Mouse (Mus musculus) embryonic facial prominence, embryonic 13.5 days (tissue): ENCODE measurements around the gene Gpkow. TPM values are rescaled to one million over a fixed set of nuclear protein-coding genes. Genes with fewer than 3 reads are reported as not detected.

Source experiments
- ATAC-seq: fragments of 200-750 bp; cut with Nextera tagmentation; 2 replicates; pipeline ENCODE4 v1.8.0; 2017; ENCODE audit warnings: low read depth; ENCODE audit not compliant: insufficient number of reproducible peaks, insufficient read depth, low FRiP score, low TSS enrichment
- H3K27ac ChIP-seq: fragments of 300-500 bp; sonication (generic); 2 replicates; pipeline ENCODE4 v1.5.1; 2015; ENCODE audit warnings: moderate library complexity, mild to moderate bottlenecking, inconsistent platforms
- H3K27me3 ChIP-seq: fragments of 300-500 bp; sonication (generic); 2 replicates; pipeline ENCODE4 v1.6.1; 2015; ENCODE audit warnings: mild to moderate bottlenecking, inconsistent platforms
- H3K36me3 ChIP-seq: fragments of 300-500 bp; sonication (generic); 2 replicates; pipeline ENCODE4 v1.6.1; 2015; ENCODE audit warnings: mild to moderate bottlenecking, inconsistent platforms
- H3K4me1 ChIP-seq: fragments of 300-500 bp; sonication (generic); 2 replicates; pipeline ENCODE4 v1.6.1; 2015; ENCODE audit warnings: inconsistent platforms
- H3K4me2 ChIP-seq: fragments of 300-500 bp; sonication (generic); 2 replicates; pipeline ENCODE4 v1.6.1; 2015; ENCODE audit warnings: moderate library complexity, mild to moderate bottlenecking, inconsistent platforms
- H3K4me3 ChIP-seq: fragments of 300-500 bp; sonication (generic); 2 replicates; pipeline ENCODE4 v1.5.1; 2015; ENCODE audit warnings: mild to moderate bottlenecking, inconsistent platforms
- H3K9ac ChIP-seq: fragments of 300-500 bp; sonication (generic); 2 replicates; pipeline ENCODE4 v1.6.1; 2015; ENCODE audit warnings: mild to moderate bottlenecking, inconsistent platforms
- H3K9me3 ChIP-seq: fragments of 300-500 bp; sonication (generic); 2 replicates; pipeline ENCODE4 v1.6.1; 2016; ENCODE audit warnings: inconsistent platforms
- WGBS: fragments of 180-500 bp; shearing (Covaris S2); methylation state at CpG from one replicate; pipeline ENCODE4 v1.1.7; 2015; ENCODE audit warnings: mixed read lengths; 5-methylcytosine and 5-hydroxymethylcytosine counted together
- polyA plus RNA-seq: library from polyadenylated mRNA; unstranded; fragments of >200 nt; fragmentation: Nextera tagmentation; extraction: Ambion mirVana; gene quantifications from 2 replicates; pipeline ENCODE4 v1.2.1, GENCODE M21; 2015

Gene Gpkow
- polyA plus RNA-seq, 1 experiment from 2014 or later, result 37.2 TPM

DNA sequence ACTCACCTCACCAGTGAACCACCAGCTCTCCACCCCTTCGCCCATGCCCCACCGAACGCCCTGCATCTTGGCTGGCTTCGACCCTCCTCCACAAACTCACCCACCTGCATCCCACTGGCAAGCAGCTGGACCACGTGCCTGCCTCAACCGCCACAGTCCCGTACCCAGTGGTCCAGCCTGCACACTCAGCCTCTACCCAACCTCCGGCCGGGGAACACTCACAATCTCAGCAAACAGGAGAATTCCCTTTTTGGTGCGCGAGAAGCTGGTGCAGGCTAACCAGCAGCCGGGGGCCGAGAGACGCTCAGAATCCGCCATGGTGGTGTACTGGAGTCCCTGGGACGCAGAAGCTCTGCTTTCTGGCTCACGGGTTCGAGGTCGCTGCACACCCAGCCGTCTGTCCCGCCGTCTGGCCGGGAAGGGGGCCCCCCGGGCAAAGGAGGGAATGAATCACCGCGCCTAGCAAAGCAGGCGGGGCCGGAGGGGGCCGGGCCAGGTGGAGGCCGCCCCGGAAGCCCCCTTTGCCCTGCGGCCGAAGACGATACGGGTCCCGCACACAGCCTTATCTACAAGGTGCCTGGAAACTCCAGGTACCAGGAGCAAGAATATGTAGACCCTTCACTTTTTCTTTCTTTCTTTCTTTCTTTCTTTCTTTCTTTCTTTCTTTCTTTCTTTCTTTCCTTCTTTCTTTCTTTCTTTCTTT lies 25.9 kb upstream of the Gpkow start, which contains the start of gene Plp2:
Plp2 (minus strand) TSS at position 470 of the 703 bp plus-strand sequence.
- no peaks in the 10 kb centered on the region for H3K27me3 ChIP-seq
- peak within 1 kb of the TSS; percentile 57 for H3K4me2 ChIP-seq
- 24% methylated on average over 36 of the region's 36 CpGs for WGBS
- H3K9ac ChIP-seq, result peak within 1 kb of the TSS; percentile 67
- peak within 1 kb of the TSS; percentile 49 for H3K4me3 ChIP-seq
- peaks cover 12% of the 10 kb centered on the region; the same call in 1 of the 2 replicates for H3K36me3 ChIP-seq
- ATAC-seq, result 0 out of 2 replicates have a peak, but pooled peaks have one; percentile 7
- no peaks in the 10 kb centered on the region for H3K4me1 ChIP-seq
- H3K27ac ChIP-seq, result peak within 1 kb of the TSS; percentile 80
- H3K9me3 ChIP-seq, result no peaks in the 10 kb centered on the region

DNA sequence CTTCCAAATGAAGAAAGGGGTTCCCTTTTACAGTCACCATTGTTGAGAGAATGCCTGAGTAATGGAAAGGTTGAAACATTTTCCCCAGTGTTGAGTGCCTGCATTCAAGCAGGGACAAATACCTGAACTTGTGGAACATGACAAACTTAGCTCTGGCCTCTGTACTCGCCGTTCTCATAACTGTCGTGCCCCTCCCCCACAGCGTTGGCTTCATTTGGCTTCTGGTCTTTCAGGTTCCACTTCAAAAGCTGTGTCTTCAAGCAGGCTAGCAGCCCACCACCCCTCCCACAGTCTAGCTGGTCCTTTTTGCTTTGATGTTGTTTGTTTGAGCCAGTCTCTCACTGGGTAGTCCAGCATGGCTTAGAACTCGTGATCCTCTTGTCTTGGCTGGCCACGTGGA lies 24.2 kb upstream of the Gpkow start:
- no peak overlapping the region for H3K4me2 ChIP-seq
- no peaks in the 10 kb centered on the region for H3K4me1 ChIP-seq
- WGBS, result 55% methylated on average over 6 of the region's 6 CpGs
- H3K9me3 ChIP-seq, result no peaks in the 10 kb centered on the region
- no peaks in the 10 kb centered on the region for H3K27me3 ChIP-seq
- H3K27ac ChIP-seq, result no peak overlapping the region
- H3K4me3 ChIP-seq, result no peak overlapping the region
- H3K36me3 ChIP-seq, result no peaks in the 10 kb centered on the region
- H3K9ac ChIP-seq, result no peak overlapping the region
- ATAC-seq, result no peak

DNA sequence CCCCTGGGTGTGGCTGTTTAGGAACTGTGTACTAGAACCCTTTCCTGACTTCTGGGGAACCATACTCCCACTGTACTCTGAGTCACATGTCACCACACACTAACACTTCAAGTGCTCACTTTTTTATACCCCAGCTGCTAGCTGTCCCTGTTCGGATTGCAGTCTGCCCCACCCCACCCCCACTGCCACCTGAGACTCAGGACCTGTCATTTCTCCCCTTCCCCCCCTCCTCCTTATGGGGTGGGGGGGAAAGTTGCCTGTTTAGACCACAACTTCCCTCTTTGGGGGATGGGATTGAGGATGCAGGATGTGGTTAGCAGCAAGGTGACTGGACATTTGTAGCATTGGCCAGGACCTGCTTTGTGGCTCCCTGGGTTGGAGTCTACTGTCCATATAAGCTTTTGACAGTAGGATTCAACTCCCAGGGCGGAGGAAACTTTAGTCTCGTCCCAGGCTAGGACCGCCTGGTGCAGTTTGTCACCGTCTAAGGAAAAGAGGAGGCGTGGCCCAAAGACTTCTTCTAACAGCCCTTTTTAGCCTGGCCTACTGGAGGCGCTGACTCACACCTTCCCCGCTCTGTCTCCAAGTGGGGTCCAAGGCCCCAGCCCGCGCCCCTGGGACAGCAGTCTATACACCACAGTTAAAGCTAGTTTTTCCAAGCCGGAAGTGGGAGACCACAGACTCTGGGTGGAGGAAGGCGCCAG lies 23.2 kb upstream of the Gpkow start:
- peak; percentile 43; the same call in 1 of the 2 replicates for ATAC-seq
- Histone ChIP-seq H3K4me2 (peak overlapping the region; percentile 56), H3K9me3 (no peaks in the 10 kb centered on the region), H3K36me3 (no peaks in the 10 kb centered on the region), H3K9ac (no peak overlapping the region), H3K4me1 (no peaks in the 10 kb centered on the region), H3K27me3 (no peaks in the 10 kb centered on the region), H3K4me3 (peak overlapping the region; percentile 31; the same call in 1 of the 2 replicates), H3K27ac (peak overlapping the region; percentile 81)
- 45% methylated on average over 12 of the region's 12 CpGs for WGBS

DNA sequence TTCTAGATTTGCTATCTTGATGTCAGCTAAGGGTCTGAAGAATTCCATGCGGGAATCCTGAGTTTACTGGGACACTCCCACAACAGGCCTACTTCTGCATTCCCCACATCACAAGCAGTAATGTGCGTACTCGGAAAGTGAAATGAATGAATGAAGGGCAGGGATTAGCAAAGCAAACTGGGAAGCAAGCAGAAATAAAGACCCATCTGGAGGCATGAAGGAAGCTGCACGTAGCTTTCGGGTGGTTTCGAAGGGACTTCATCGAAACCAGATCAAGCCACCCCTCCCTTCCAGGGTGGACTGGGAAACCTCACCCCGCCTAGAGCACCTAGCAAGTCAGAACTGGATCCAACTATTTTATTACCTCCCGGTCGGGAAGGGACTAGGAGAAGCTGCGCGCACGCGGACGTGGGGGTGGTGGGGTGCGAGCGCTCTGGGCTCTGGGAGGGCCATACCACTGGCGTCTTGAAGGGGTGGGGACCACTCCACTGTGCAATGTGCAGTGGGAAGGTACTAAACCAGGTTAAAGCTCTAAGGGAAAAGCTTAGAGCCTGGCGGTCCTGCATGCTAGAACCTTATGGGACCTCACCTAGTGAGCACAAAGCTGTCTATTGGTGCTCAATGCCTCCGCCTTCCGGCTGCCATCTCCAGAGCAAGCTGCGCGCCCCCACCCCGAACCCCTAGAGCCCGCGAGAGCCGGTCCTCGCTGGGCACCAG lies 22.5 kb upstream of the Gpkow start:
- Histone ChIP-seq H3K4me2 (peak overlapping the region; percentile 56), H3K9ac (peak overlapping the region; percentile 40; the same call in 1 of the 2 replicates), H3K4me1 (no peaks in the 10 kb centered on the region), H3K27ac (peak overlapping the region; percentile 81), H3K9me3 (no peaks in the 10 kb centered on the region), H3K27me3 (no peaks in the 10 kb centered on the region), H3K4me3 (peak overlapping the region; percentile 31), H3K36me3 (no peaks in the 10 kb centered on the region)
- WGBS, result 33% methylated on average over 28 of the region's 28 CpGs
- ATAC-seq, result no peak; the same call in 1 of the 2 replicates

DNA sequence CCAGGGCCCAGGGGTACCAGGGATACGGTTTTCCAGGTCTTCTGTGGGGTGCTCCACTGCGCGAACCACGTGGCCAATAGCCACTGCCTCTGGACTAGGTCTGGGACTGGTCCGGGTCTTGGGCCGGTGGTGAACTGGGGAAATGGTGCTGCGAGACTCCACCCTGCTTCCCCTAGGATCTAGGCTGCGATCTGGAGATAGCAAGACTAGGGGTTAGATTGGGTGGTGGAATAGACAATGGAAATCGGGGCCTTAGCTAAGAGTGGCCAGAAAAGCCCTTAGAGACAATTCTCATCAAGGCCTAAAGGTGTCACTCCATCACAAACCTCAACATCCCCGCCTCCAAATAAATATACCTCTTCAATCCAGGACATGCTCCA lies 21.9 kb upstream of the Gpkow start:
- peak overlapping the region; percentile 81 for H3K27ac ChIP-seq
- peak overlapping the region; percentile 56 for H3K4me2 ChIP-seq
- no peaks in the 10 kb centered on the region for H3K9me3 ChIP-seq
- no peaks in the 10 kb centered on the region for H3K36me3 ChIP-seq
- H3K4me3 ChIP-seq, result peak overlapping the region; percentile 31
- H3K27me3 ChIP-seq, result no peaks in the 10 kb centered on the region
- WGBS, result 39% methylated on average over 10 of the region's 10 CpGs
- no peak for ATAC-seq
- no peaks in the 10 kb centered on the region for H3K4me1 ChIP-seq
- peak overlapping the region; percentile 40; the same call in 1 of the 2 replicates for H3K9ac ChIP-seq

DNA sequence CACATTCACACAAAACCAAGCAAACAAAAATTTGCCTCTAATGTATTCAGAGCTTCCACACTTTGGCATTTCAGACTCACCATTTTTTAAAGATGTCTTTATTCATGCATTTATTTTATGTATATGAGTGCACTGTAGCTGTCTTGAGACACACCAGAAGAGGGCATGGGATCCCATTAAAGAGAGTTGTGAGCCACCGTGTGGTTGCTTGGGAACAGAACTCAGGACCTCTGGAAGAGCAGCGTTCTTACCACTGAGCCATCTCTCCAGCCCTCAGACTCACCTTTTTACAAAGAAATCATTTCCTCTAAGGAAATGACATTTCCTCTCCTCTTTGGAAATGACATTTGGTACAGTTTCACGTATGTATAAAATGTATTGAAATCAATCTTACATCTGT lies 17.9 kb upstream of the Gpkow start:
- Histone ChIP-seq H3K36me3 (no peaks in the 10 kb centered on the region), H3K9me3 (no peaks in the 10 kb centered on the region), H3K9ac (no peak overlapping the region), H3K4me2 (no peak overlapping the region; the same call in 1 of the 2 replicates), H3K4me1 (no peaks in the 10 kb centered on the region), H3K27me3 (no peaks in the 10 kb centered on the region), H3K4me3 (no peak overlapping the region), H3K27ac (no peak overlapping the region)
- 49% methylated on average over 3 of the region's 3 CpGs for WGBS
- ATAC-seq, result no peak

DNA sequence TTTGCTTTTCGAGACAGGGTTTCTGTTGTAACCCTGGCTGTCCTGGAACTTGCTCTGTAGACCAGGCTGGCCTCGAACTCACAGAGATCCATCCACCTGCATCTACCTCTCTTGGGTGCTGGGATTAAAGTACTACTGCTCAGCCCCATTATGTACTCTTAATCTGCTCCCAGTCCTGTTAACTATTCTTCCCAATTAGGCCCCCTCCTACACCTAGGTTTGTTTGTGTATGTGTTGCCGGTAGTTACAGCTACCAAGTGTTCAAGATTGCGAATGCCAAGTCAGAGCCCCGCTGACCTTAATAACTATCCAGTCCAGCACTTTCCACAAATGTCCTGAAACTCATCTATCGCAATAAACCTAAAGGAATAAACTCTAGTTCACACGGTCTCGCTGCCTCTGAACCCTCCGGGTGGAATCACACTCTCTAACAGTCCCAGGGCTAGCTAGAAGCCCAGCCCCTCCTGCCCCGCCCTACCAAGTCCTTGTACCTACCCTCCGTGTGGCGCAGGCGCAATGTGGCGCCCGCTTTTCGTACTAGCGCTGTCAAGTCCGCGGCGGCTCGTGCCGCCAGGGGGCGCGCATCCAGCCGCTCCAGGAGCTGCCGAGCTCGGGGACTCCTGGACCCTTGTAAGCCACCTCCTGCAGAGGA lies 17.4 kb upstream of the Gpkow start:
- peak; percentile 83 for ATAC-seq
- H3K27ac ChIP-seq, result no peak overlapping the region
- no peaks in the 10 kb centered on the region for H3K9me3 ChIP-seq
- H3K4me1 ChIP-seq, result no peaks in the 10 kb centered on the region
- H3K36me3 ChIP-seq, result no peaks in the 10 kb centered on the region
- WGBS, result 20% methylated on average over 27 of the region's 27 CpGs
- peak overlapping the region; percentile 54 for H3K4me2 ChIP-seq
- 0 out of 2 replicates have a peak overlapping the region, but pooled peaks have one; percentile 49 for H3K9ac ChIP-seq
- no peaks in the 10 kb centered on the region for H3K27me3 ChIP-seq
- peak overlapping the region; percentile 33 for H3K4me3 ChIP-seq

DNA sequence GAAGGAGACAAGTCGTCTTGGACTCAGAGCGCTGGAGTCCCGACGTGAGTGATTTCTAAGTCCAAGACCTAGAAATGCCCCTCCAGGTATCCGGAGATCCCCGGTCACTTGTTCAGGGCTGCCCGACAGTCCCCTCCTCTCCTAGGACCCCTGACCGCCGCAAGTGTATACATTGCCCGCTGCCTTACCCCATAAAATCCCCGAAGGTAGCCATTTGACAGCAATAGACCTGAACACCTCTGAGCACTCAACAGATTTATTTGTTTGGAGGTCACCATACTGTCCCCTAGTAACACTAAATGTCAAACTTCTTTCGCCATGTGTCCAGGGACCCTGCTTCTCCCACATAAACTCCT lies 16.9 kb upstream of the Gpkow start:
- Histone ChIP-seq H3K4me2 (peak overlapping the region; percentile 54), H3K9me3 (no peaks in the 10 kb centered on the region), H3K4me3 (peak overlapping the region; percentile 33), H3K36me3 (no peaks in the 10 kb centered on the region), H3K27me3 (no peaks in the 10 kb centered on the region), H3K9ac (0 out of 2 replicates have a peak overlapping the region, but pooled peaks have one; percentile 49), H3K27ac (no peak overlapping the region), H3K4me1 (no peaks in the 10 kb centered on the region)
- no peak for ATAC-seq
- WGBS, result 20% methylated on average over 12 of the region's 12 CpGs

DNA sequence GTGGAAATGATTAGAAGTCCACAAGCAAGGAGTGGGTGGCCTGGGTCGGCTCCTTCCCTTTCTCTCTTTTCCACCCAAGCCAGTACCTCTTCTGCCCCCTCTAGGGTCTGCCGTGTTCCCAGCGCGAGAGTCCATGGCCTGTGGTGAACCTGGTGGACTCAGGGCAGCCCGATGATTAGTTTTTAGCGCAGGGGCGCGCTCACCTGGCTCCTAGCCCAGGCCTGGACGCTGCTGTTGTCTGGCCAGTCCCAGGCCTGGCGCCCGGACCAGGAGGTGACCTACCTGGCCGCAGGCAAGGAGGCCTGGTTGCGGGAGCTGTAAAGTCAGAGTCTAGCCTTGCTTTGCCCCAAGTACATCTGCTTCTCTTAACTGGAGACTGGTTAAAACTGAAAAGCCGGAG lies 16.1 kb upstream of the Gpkow start, which contains the start of gene Magix:
Magix (minus strand) TSS at position 388 of the 400 bp plus-strand sequence.
- H3K4me2 ChIP-seq, result peak within 1 kb of the TSS; percentile 54
- H3K4me1 ChIP-seq, result no peaks in the 10 kb centered on the region
- H3K27ac ChIP-seq, result no peak within 1 kb of the TSS
- H3K4me3 ChIP-seq, result peak within 1 kb of the TSS; percentile 33
- WGBS, result 61% methylated on average over 14 of the region's 14 CpGs
- H3K36me3 ChIP-seq, result no peaks in the 10 kb centered on the region
- H3K9me3 ChIP-seq, result no peaks in the 10 kb centered on the region
- no peak for ATAC-seq
- no peaks in the 10 kb centered on the region for H3K27me3 ChIP-seq
- H3K9ac ChIP-seq, result 0 out of 2 replicates have a peak within 1 kb of the TSS, but pooled peaks have one; percentile 49

DNA sequence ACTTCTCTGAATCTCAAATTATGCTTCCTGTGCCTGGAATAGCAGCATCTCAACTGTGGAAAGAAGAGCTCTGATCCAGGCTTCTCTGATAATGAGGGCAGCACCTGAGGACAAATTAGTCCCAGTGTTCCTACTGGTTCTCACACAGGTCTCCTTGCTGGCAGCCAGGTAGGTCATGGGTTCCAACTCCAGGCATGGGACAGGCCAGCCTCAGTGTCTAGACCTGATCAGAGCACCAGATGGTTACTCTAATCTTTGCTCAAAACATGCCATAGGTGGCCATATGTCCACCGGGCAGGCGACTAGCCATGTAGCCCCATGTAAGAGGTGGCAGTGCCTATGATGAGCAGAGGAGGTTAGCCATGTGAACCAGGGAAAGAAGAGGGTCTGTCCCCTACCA lies 8.6 kb upstream of the Gpkow start:
- WGBS, result 95% methylated on average over 2 of the region's 2 CpGs
- H3K36me3 ChIP-seq, result no peaks in the 10 kb centered on the region
- no peak overlapping the region for H3K27ac ChIP-seq
- H3K4me1 ChIP-seq, result no peaks in the 10 kb centered on the region
- no peak for ATAC-seq
- no peaks in the 10 kb centered on the region for H3K9me3 ChIP-seq
- H3K4me2 ChIP-seq, result no peak overlapping the region
- H3K9ac ChIP-seq, result no peak overlapping the region
- no peak overlapping the region for H3K4me3 ChIP-seq
- H3K27me3 ChIP-seq, result no peaks in the 10 kb centered on the region

DNA sequence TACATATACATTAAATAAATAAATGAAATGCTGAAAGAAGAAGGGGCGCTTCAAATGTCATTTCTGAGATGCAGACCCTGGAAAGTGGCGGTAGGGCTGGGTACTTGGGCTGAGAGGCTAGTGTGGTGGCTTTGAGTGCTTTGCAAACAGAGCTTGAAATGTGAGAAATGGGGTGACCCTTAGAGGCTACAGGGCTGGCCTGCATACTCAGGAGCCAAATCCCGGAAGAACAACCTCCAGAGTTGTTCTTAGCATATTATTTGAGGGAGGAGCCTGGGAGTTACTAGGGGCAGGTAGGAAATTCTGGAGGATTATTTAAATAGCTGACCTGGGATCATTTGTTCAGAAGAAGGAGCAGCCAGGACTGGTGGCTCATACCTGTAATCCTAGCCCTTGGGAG lies 6.4 kb upstream of the Gpkow start:
- no peak overlapping the region for H3K4me3 ChIP-seq
- no peak overlapping the region for H3K4me2 ChIP-seq
- no peaks in the 10 kb centered on the region for H3K27me3 ChIP-seq
- H3K4me1 ChIP-seq, result no peaks in the 10 kb centered on the region
- H3K9me3 ChIP-seq, result no peaks in the 10 kb centered on the region
- H3K9ac ChIP-seq, result no peak overlapping the region
- no peak overlapping the region for H3K27ac ChIP-seq
- no peaks in the 10 kb centered on the region for H3K36me3 ChIP-seq
- ATAC-seq, result no peak
- WGBS, result 49% methylated on average over 3 of the region's 3 CpGs
